Mouse (Mus musculus): Measurements from ENCODE around the gene Cdip1. TPM values are rescaled to one million over a fixed set of nuclear protein-coding genes. Genes with fewer than 3 reads are reported as not detected.
"Not testable (repeated sequence)": the region's sequence is repeated elsewhere in the genome, so short reads cannot be mapped to it uniquely, and the experiment has no call there.

Gene Cdip1
- polyA plus RNA-seq, 1 experiment from 2014 or later: 83.1 TPM

GRCm38 (mm10) chr16:4765852-4766251, 24.2 kb downstream of the Cdip1 start:
- Histone ChIP-seq H3K36me3 (peaks cover 42% of the 10 kb centered on the region), H3K4me1 (replicated peaks) (no peaks in the 10 kb centered on the region), H3K27me3 (replicated peaks) (no peaks in the 10 kb centered on the region), H3K9ac (no peak overlapping the region), H3K9me3 (no peaks in the 10 kb centered on the region), H3K4me2 (replicated peaks) (no peak overlapping the region), H3K4me3 (replicated peaks) (no peak overlapping the region), H3K27ac (no peak overlapping the region)
- 94% methylated on average over 2 of the region's 2 CpGs for WGBS
- no peak for ATAC-seq

- H3K9me3 ChIP-seq: no peaks in the 10 kb centered on the region
- no peak overlapping the region for H3K27ac ChIP-seq
- no peak overlapping the region for H3K4me3 ChIP-seq (replicated peaks)
- peaks cover 24% of the 10 kb centered on the region for H3K36me3 ChIP-seq
- 35% methylated on average over 2 of the region's 2 CpGs for WGBS
- peak; percentile 79 for ATAC-seq
- no peak overlapping the region for H3K9ac ChIP-seq
- no peaks in the 10 kb centered on the region for H3K27me3 ChIP-seq (replicated peaks)
- no peak overlapping the region for H3K4me2 ChIP-seq (replicated peaks)
- H3K4me1 ChIP-seq (replicated peaks): no peaks in the 10 kb centered on the region
Observed at GRCm38 (mm10) chr16:4763276-4763675, 26.8 kb downstream of the Cdip1 start.

GRCm38 (mm10) chr16:4762437-4762836, 27.7 kb downstream of the Cdip1 start:
- H3K27ac ChIP-seq: no peak overlapping the region
- H3K4me1 ChIP-seq (replicated peaks): no peaks in the 10 kb centered on the region
- H3K4me3 ChIP-seq (replicated peaks): no peak overlapping the region
- peaks cover 16% of the 10 kb centered on the region for H3K36me3 ChIP-seq
- WGBS: 93% methylated on average over 4 of the region's 4 CpGs
- no peaks in the 10 kb centered on the region for H3K9me3 ChIP-seq
- no peak overlapping the region for H3K4me2 ChIP-seq (replicated peaks)
- H3K27me3 ChIP-seq (replicated peaks): no peaks in the 10 kb centered on the region
- H3K9ac ChIP-seq: no peak overlapping the region
- ATAC-seq: no peak

- not testable (repeated sequence) for H3K36me3 ChIP-seq; H3K9me3 ChIP-seq; H3K4me1 ChIP-seq (replicated peaks); H3K27me3 ChIP-seq (replicated peaks)
- WGBS: 2% methylated on average over 35 of the region's 42 CpGs
- H3K27ac ChIP-seq: 0 out of 2 replicates have a peak overlapping the region, but pooled peaks have one; percentile 1
- H3K4me2 ChIP-seq (replicated peaks): peak overlapping the region; percentile 50
- peak overlapping the region; percentile 38 for H3K4me3 ChIP-seq (replicated peaks)
- H3K9ac ChIP-seq: peak overlapping the region; percentile 20
- peak; percentile 89 for ATAC-seq
Observed at GRCm38 (mm10) chr16:4756660-4757335, 33.3 kb downstream of the Cdip1 start.

- no peaks in the 10 kb centered on the region for H3K27me3 ChIP-seq (replicated peaks)
- no peaks in the 10 kb centered on the region for H3K4me1 ChIP-seq (replicated peaks)
- no peak overlapping the region for H3K9ac ChIP-seq
- no peak for ATAC-seq
- H3K27ac ChIP-seq: no peak overlapping the region
- H3K4me3 ChIP-seq (replicated peaks): no peak overlapping the region
- WGBS: 78% methylated on average over 3 of the region's 3 CpGs
- H3K9me3 ChIP-seq: no peaks in the 10 kb centered on the region
- no peaks in the 10 kb centered on the region for H3K36me3 ChIP-seq
- no peak overlapping the region for H3K4me2 ChIP-seq (replicated peaks)
Observed at GRCm38 (mm10) chr16:4754045-4754444, 36.0 kb downstream of the Cdip1 start.

- no peaks in the 10 kb centered on the region for H3K9me3 ChIP-seq
- no peak overlapping the region for H3K4me3 ChIP-seq (replicated peaks)
- no peak overlapping the region for H3K9ac ChIP-seq
- no peak overlapping the region for H3K27ac ChIP-seq
- H3K4me2 ChIP-seq (replicated peaks): no peak overlapping the region
- no peak for ATAC-seq
- WGBS: 87% methylated on average over 3 of the region's 3 CpGs
- H3K36me3 ChIP-seq: no peaks in the 10 kb centered on the region
- no peaks in the 10 kb centered on the region for H3K4me1 ChIP-seq (replicated peaks)
- H3K27me3 ChIP-seq (replicated peaks): no peaks in the 10 kb centered on the region
Observed at GRCm38 (mm10) chr16:4752155-4752554, 37.9 kb downstream of the Cdip1 start.

- H3K4me1 ChIP-seq (replicated peaks): no peaks in the 10 kb centered on the region
- H3K4me2 ChIP-seq (replicated peaks): no peak overlapping the region
- no peak overlapping the region for H3K4me3 ChIP-seq (replicated peaks)
- H3K27ac ChIP-seq: no peak overlapping the region
- H3K27me3 ChIP-seq (replicated peaks): no peaks in the 10 kb centered on the region
- H3K36me3 ChIP-seq: no peaks in the 10 kb centered on the region
- no peak for ATAC-seq
- H3K9me3 ChIP-seq: no peaks in the 10 kb centered on the region
- 90% methylated on average over 1 of the region's 1 CpGs for WGBS
- no peak overlapping the region for H3K9ac ChIP-seq
Observed at GRCm38 (mm10) chr16:4742186-4742585, 47.9 kb downstream of the Cdip1 start.

GRCm38 (mm10) chr16:4739994-4740393, 50.1 kb downstream of the Cdip1 start:
- Histone ChIP-seq H3K36me3 (no peaks in the 10 kb centered on the region), H3K27ac (no peak overlapping the region), H3K9me3 (no peaks in the 10 kb centered on the region), H3K4me1 (replicated peaks) (no peaks in the 10 kb centered on the region), H3K4me2 (replicated peaks) (no peak overlapping the region), H3K4me3 (replicated peaks) (no peak overlapping the region), H3K9ac (no peak overlapping the region), H3K27me3 (replicated peaks) (no peaks in the 10 kb centered on the region)
- no peak for ATAC-seq
- 89% methylated on average over 2 of the region's 2 CpGs for WGBS

- H3K4me1 ChIP-seq (replicated peaks): no peaks in the 10 kb centered on the region
- H3K9me3 ChIP-seq: no peaks in the 10 kb centered on the region
- no peak overlapping the region for H3K9ac ChIP-seq
- H3K27ac ChIP-seq: no peak overlapping the region
- H3K4me3 ChIP-seq (replicated peaks): no peak overlapping the region
- no peaks in the 10 kb centered on the region for H3K27me3 ChIP-seq (replicated peaks)
- H3K4me2 ChIP-seq (replicated peaks): no peak overlapping the region
- no peaks in the 10 kb centered on the region for H3K36me3 ChIP-seq
- WGBS: 78% methylated on average over 2 of the region's 2 CpGs
- no peak for ATAC-seq
Observed at GRCm38 (mm10) chr16:4736262-4736661, 53.8 kb downstream of the Cdip1 start.

- Histone ChIP-seq H3K4me1 (replicated peaks) (peaks cover 3% of the 10 kb centered on the region; the same call in 1 of the 2 replicates), H3K4me3 (replicated peaks) (no peak overlapping the region), H3K4me2 (replicated peaks) (no peak overlapping the region), H3K36me3 (no peaks in the 10 kb centered on the region), H3K27ac (no peak overlapping the region), H3K27me3 (replicated peaks) (no peaks in the 10 kb centered on the region), H3K9ac (no peak overlapping the region), H3K9me3 (no peaks in the 10 kb centered on the region)
- ATAC-seq: no peak
- 71% methylated on average over 3 of the region's 3 CpGs for WGBS
Observed at GRCm38 (mm10) chr16:4730776-4731358, 59.2 kb downstream of the Cdip1 start.

GRCm38 (mm10) chr16:4727963-4728362, 62.1 kb downstream of the Cdip1 start:
- no peak for ATAC-seq
- Histone ChIP-seq H3K4me1 (replicated peaks) (peaks cover 5% of the 10 kb centered on the region; the same call in 1 of the 2 replicates), H3K9me3 (no peaks in the 10 kb centered on the region), H3K4me2 (replicated peaks) (no peak overlapping the region), H3K9ac (no peak overlapping the region), H3K27me3 (replicated peaks) (no peaks in the 10 kb centered on the region), H3K4me3 (replicated peaks) (no peak overlapping the region), H3K27ac (no peak overlapping the region), H3K36me3 (no peaks in the 10 kb centered on the region)
- WGBS: 57% methylated on average over 1 of the region's 1 CpGs

GRCm38 (mm10) chr16:4727526-4727925, 62.6 kb downstream of the Cdip1 start:
- Histone ChIP-seq H3K4me1 (replicated peaks) (peaks cover 5% of the 10 kb centered on the region; the same call in 1 of the 2 replicates), H3K4me2 (replicated peaks) (peak overlapping the region; percentile 77), H3K36me3 (no peaks in the 10 kb centered on the region), H3K9ac (no peak overlapping the region), H3K4me3 (replicated peaks) (no peak overlapping the region), H3K27ac (no peak overlapping the region), H3K9me3 (no peaks in the 10 kb centered on the region), H3K27me3 (replicated peaks) (no peaks in the 10 kb centered on the region)
- 90% methylated on average over 1 of the region's 1 CpGs for WGBS
- ATAC-seq: no peak

Measured in intestine, embryonic 15.5 days (tissue).